Mouse (Mus musculus): ENCODE measurements around the gene Fdx1. TPM values are rescaled to one million over a fixed set of nuclear protein-coding genes. Genes with fewer than 3 reads are reported as not detected.

Fdx1 gene
- 126 and 129 TPM in 2 replicates for polyA plus RNA-seq (2015; fragmentation: Nextera tagmentation; extraction: Ambion mirVana)

GRCm38 (mm10) chr9:51962975-51963701 lies at the start of gene Fdx1:
Fdx1 (minus strand) TSS chr9:51963556.
- Histone ChIP-seq H3K4me3 (ENCODE audit: low read depth, low read length) (peak within 1 kb of the TSS; percentile 90), H3K9ac (ENCODE audit: low read depth, low read length) (peak within 1 kb of the TSS; percentile 82)
- under 1% methylated on average over 80 of the region's 81 CpGs for WGBS

DNA sequence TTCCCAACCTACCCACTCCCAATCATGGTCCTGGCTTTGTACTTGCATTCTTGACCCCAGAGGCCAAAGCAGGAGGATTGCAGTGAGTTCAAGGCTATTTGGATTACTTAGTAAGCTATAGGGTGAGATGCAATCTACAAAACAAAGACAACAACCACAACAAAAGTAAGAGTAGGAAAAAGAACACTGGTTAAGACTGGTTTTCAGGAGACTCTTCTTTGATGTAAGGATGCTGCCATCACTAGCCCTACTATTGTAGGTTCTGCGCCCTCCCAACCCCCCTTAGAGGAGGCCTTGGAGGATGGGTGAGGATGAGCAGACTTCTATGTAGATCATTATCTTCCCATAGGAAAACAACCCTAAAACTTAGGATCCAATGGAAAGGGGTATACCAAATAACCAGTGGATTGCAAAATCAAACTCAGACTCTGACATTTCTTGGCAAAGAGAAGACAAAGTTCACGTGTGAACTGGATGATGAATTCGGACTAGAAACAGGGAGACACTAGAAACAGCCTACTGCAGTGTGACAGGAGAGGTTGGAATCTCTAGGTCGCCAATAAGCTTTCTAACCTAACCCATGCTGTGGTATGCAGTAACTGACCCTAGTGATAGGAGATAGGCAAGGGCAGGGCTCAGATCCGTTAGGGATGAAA lies 49.6 kb upstream of the Fdx1 start:
- no peak for ATAC-seq
- no peak overlapping the region for H3K9ac ChIP-seq (ENCODE audit: low read depth, low read length)
- H3K27me3 ChIP-seq (replicated peaks; ENCODE audit: control insufficient read depth, insufficient read depth, low read length), result peaks cover 30% of the 10 kb centered on the region
- no peaks in the 10 kb centered on the region for H3K36me3 ChIP-seq (ENCODE audit: control insufficient read depth, insufficient read depth)
- H3K4me2 ChIP-seq (replicated peaks; ENCODE audit: low read depth), result no peak overlapping the region
- no peaks in the 10 kb centered on the region for H3K4me1 ChIP-seq (replicated peaks; ENCODE audit: control insufficient read depth, insufficient read depth, low read length)
- no peak for TF ChIP-seq CTCF (IDR thresholded peaks at IDR 0.05; ENCODE audit: low read depth)
- no peak overlapping the region for H3K4me3 ChIP-seq (ENCODE audit: low read depth, low read length)
- H3K9me3 ChIP-seq (ENCODE audit: control insufficient read depth), result no peaks in the 10 kb centered on the region
- no peak overlapping the region for H3K27ac ChIP-seq (ENCODE audit: low read depth, low read length)
- 78% methylated on average over 5 of the region's 5 CpGs for WGBS

More at GRCm38 (mm10) chr9:51962975-51963701, at the start of gene Fdx1:
- no peaks in the 10 kb centered on the region for H3K9me3 ChIP-seq (ENCODE audit: control insufficient read depth)
- H3K27me3 ChIP-seq (replicated peaks; ENCODE audit: control insufficient read depth, insufficient read depth, low read length), result no peaks in the 10 kb centered on the region
- no peaks in the 10 kb centered on the region for H3K36me3 ChIP-seq (ENCODE audit: control insufficient read depth, insufficient read depth)
- H3K27ac ChIP-seq (ENCODE audit: low read depth, low read length), result peak within 1 kb of the TSS; percentile 84
- peak; percentile 86 for ATAC-seq
- H3K4me1 ChIP-seq (replicated peaks; ENCODE audit: control insufficient read depth, insufficient read depth, low read length), result 0 out of 2 replicates have a peak, but pooled peaks cover 5% of the 10 kb centered on the region
- no peak for TF ChIP-seq CTCF (IDR thresholded peaks at IDR 0.05; ENCODE audit: low read depth)
- peak within 1 kb of the TSS; percentile 81 for H3K4me2 ChIP-seq (replicated peaks; ENCODE audit: low read depth)

- Histone ChIP-seq H3K27me3 (replicated peaks; ENCODE audit: control insufficient read depth, insufficient read depth, low read length) (peaks cover 30% of the 10 kb centered on the region), H3K4me2 (replicated peaks; ENCODE audit: low read depth) (no peak overlapping the region), H3K9me3 (ENCODE audit: control insufficient read depth) (no peaks in the 10 kb centered on the region), H3K27ac (ENCODE audit: low read depth, low read length) (no peak overlapping the region), H3K4me1 (replicated peaks; ENCODE audit: control insufficient read depth, insufficient read depth, low read length) (no peaks in the 10 kb centered on the region), H3K9ac (ENCODE audit: low read depth, low read length) (no peak overlapping the region), H3K36me3 (ENCODE audit: control insufficient read depth, insufficient read depth) (no peaks in the 10 kb centered on the region), H3K4me3 (ENCODE audit: low read depth, low read length) (no peak overlapping the region)
- TF ChIP-seq CTCF (IDR thresholded peaks at IDR 0.05; ENCODE audit: low read depth), result no peak
- WGBS, result 98% methylated on average over 1 of the region's 1 CpGs
- ATAC-seq, result no peak
Observed at GRCm38 (mm10) chr9:52012311-52012710, 49.0 kb upstream of the Fdx1 start.

GRCm38 (mm10) chr9:52008511-52008910 lies 45.2 kb upstream of the Fdx1 start:
- Histone ChIP-seq H3K36me3 (ENCODE audit: control insufficient read depth, insufficient read depth) (no peaks in the 10 kb centered on the region), H3K27me3 (replicated peaks; ENCODE audit: control insufficient read depth, insufficient read depth, low read length) (peaks cover 30% of the 10 kb centered on the region), H3K27ac (ENCODE audit: low read depth, low read length) (no peak overlapping the region), H3K4me1 (replicated peaks; ENCODE audit: control insufficient read depth, insufficient read depth, low read length) (no peaks in the 10 kb centered on the region), H3K4me3 (ENCODE audit: low read depth, low read length) (no peak overlapping the region), H3K9ac (ENCODE audit: low read depth, low read length) (no peak overlapping the region), H3K4me2 (replicated peaks; ENCODE audit: low read depth) (no peak overlapping the region), H3K9me3 (ENCODE audit: control insufficient read depth) (no peaks in the 10 kb centered on the region)
- TF ChIP-seq CTCF (IDR thresholded peaks at IDR 0.05; ENCODE audit: low read depth), result no peak
- 80% methylated on average over 1 of the region's 1 CpGs for WGBS
- ATAC-seq, result no peak

DNA sequence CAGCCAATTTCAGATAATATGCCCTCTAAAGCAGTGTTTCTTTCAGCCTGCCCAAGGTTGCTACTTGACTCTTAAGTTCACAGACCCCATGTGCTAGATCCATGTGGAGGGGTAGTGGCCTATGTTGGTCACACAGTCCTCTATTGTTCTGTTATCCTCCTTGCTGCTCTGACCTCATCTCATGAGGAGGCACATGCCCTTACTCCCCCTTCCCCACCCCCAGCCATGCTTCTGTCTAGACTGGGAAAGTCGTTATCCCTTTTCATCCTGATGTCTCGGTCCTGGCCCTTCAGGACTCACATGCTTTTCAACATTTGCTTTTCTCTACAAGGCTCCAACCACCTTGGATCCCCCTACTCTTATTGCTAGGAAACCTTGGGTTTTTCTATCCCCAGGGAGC lies 44.0 kb upstream of the Fdx1 start:
- ATAC-seq, result no peak
- TF ChIP-seq CTCF (IDR thresholded peaks at IDR 0.05; ENCODE audit: low read depth), result no peak
- Histone ChIP-seq H3K4me1 (replicated peaks; ENCODE audit: control insufficient read depth, insufficient read depth, low read length) (no peaks in the 10 kb centered on the region), H3K27ac (ENCODE audit: low read depth, low read length) (no peak overlapping the region), H3K4me3 (ENCODE audit: low read depth, low read length) (no peak overlapping the region), H3K9me3 (ENCODE audit: control insufficient read depth) (no peaks in the 10 kb centered on the region), H3K4me2 (replicated peaks; ENCODE audit: low read depth) (no peak overlapping the region), H3K27me3 (replicated peaks; ENCODE audit: control insufficient read depth, insufficient read depth, low read length) (peaks cover 22% of the 10 kb centered on the region), H3K9ac (ENCODE audit: low read depth, low read length) (no peak overlapping the region), H3K36me3 (ENCODE audit: control insufficient read depth, insufficient read depth) (no peaks in the 10 kb centered on the region)
- WGBS, result 58% methylated on average over 2 of the region's 2 CpGs

DNA sequence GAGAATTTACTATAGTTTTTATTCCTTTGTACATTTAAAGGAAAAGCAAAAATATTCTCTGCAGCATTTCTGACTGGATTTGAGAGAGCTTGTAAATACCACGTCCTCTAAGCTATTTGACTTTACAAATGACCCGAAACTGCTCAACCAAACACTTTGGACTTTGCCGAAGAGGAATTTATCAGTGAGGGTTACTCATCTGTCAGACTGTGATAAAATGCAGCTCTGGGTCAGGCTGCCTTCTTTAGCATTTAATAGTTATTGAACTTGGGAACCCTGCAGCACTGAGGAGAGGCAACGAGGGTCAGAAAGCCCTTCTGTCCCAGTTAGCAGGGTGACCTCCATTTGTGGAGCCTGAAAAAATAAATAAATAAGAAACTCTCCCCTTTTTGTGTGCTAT lies 40.1 kb upstream of the Fdx1 start:
- Histone ChIP-seq H3K4me1 (replicated peaks; ENCODE audit: control insufficient read depth, insufficient read depth, low read length) (no peaks in the 10 kb centered on the region), H3K36me3 (ENCODE audit: control insufficient read depth, insufficient read depth) (no peaks in the 10 kb centered on the region), H3K27me3 (replicated peaks; ENCODE audit: control insufficient read depth, insufficient read depth, low read length) (peaks cover 15% of the 10 kb centered on the region), H3K9me3 (ENCODE audit: control insufficient read depth) (no peaks in the 10 kb centered on the region), H3K9ac (ENCODE audit: low read depth, low read length) (no peak overlapping the region), H3K4me2 (replicated peaks; ENCODE audit: low read depth) (no peak overlapping the region), H3K27ac (ENCODE audit: low read depth, low read length) (no peak overlapping the region), H3K4me3 (ENCODE audit: low read depth, low read length) (no peak overlapping the region)
- no peak for ATAC-seq
- no peak for TF ChIP-seq CTCF (IDR thresholded peaks at IDR 0.05; ENCODE audit: low read depth)
- 31% methylated on average over 4 of the region's 4 CpGs for WGBS
